Mouse (Mus musculus): ENCODE data around the gene Kcnma1. TPM values are rescaled to one million over a fixed set of nuclear protein-coding genes. Genes with fewer than 3 reads are reported as not detected.

Kcnma1 gene
- 54.7 TPM for polyA plus RNA-seq (2015; fragmentation: Illumina TruSeq; extraction: RNeasy Lipid Tissue Mini Kit (QIAGEN cat#74804); ENCODE audit: low read depth, low replicate concordance)

DNA sequence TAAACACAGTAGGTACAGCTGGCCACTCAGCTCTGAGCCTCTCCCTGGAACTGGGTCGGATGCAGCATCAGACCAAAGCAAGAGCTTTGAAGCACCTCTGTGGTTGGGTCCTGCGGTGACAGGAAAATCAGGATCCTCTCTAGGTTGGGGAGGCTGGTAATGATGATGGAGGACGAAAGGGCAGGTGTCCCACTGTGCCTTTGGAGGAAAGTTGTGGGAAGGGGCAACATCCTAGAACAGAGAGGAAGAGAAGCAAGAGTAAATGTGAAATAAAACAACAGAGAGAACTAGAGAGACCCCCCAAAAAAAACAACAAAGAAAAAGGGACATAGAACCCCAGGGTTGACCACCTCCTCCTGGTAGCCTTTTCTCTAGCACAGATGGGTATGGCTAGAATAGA, at the start of gene Kcnma1:
Gene Kcnma1, minus strand, starts transcription at position 101 of the 400 bp plus-strand sequence.

Other genes starting within 250 kb of the Kcnma1 start
- 21.5 TPM for gene Dlg5, start 231.4 kb upstream of the Kcnma1 start, polyA plus RNA-seq (2015; fragmentation: Illumina TruSeq; extraction: RNeasy Lipid Tissue Mini Kit (QIAGEN cat#74804); ENCODE audit: low read depth, low replicate concordance)